Mouse (Mus musculus) forebrain, postnatal 0 days (tissue): ENCODE data around the gene Klhl22. TPM values are rescaled to one million over a fixed set of nuclear protein-coding genes. Genes with fewer than 3 reads are reported as not detected.

ENCODE experiments used
- ATAC-seq: fragments of 200-750 bp; cut with Nextera tagmentation; 2 replicates; pipeline ENCODE4 v1.8.0; 2017; ENCODE audit warnings: mild to moderate bottlenecking, moderate library complexity
- DNase-seq: peaks from one replicate; pipeline ENCODE4 v3.0.0-alpha.2; 2015
- H3K27ac ChIP-seq: fragments of 300-500 bp; sonication (generic); 2 replicates; pipeline ENCODE4 v1.5.1; 2014; ENCODE audit warnings: low read depth, mild to moderate bottlenecking, antibody characterized with exemption, low read length, moderate library complexity, mixed read lengths
- H3K27me3 ChIP-seq: fragments of 300-500 bp; sonication (generic); 2 replicates; pipeline ENCODE4 v1.6.1; 2014; ENCODE audit warnings: mild to moderate bottlenecking, low read length, mixed read lengths; ENCODE audit not compliant: insufficient read depth
- H3K36me3 ChIP-seq: fragments of 300-500 bp; sonication (generic); 2 replicates; pipeline ENCODE4 v1.6.1; 2014; ENCODE audit warnings: mild to moderate bottlenecking, moderate library complexity; ENCODE audit not compliant: insufficient read depth
- H3K4me1 ChIP-seq: fragments of 300-500 bp; sonication (generic); 2 replicates; pipeline ENCODE4 v1.6.1; 2014; ENCODE audit warnings: antibody characterized with exemption; ENCODE audit not compliant: insufficient read depth
- H3K4me2 ChIP-seq: fragments of 300-500 bp; sonication (generic); 2 replicates; pipeline ENCODE4 v1.6.1; 2014; ENCODE audit warnings: low read depth, mild to moderate bottlenecking, moderate library complexity
- H3K4me3 ChIP-seq: fragments of 300-500 bp; sonication (generic); 2 replicates; pipeline ENCODE4 v1.5.1; 2014; ENCODE audit warnings: low read depth, low read length, mixed read lengths
- H3K9ac ChIP-seq: fragments of 300-500 bp; sonication (generic); 2 replicates; pipeline ENCODE4 v1.6.1; 2014; ENCODE audit warnings: mild to moderate bottlenecking
- H3K9me3 ChIP-seq: fragments of 300-500 bp; sonication (generic); 2 replicates; pipeline ENCODE4 v1.6.1; 2016; ENCODE audit warnings: low read length
- CTCF ChIP-seq: sonication (generic); IDR thresholded peaks from 2 replicates; pipeline ENCODE4 v1.5.1; 2016; ENCODE audit warnings: antibody characterized with exemption, control low read depth, low read depth
- WGBS: fragments of 180-500 bp; shearing (Covaris S2); extraction: QIAGEN DNeasy Blood & Tissue Kit; methylation state at CpG from one replicate; pipeline ENCODE4 v1.1.7; 2014; 5-methylcytosine and 5-hydroxymethylcytosine counted together
- polyA plus RNA-seq: library from polyadenylated mRNA; unstranded; fragments of >200 nt; fragmentation: Nextera tagmentation; extraction: Ambion mirVana; gene quantifications from 2 replicates; pipeline ENCODE4 v1.2.1, GENCODE M21; 2015
- total RNA-seq: library from RNA; depleted of rRNA; stranded (reverse); fragments of >200 nt; gene quantifications from 2 replicates; pipeline ENCODE4 v1.2.3, GENCODE M21; 2014

Klhl22 gene
- total and polyA plus RNA-seq, 2 experiments from 2014 or later, result 73.8 to 162 TPM

GRCm38 (mm10) chr16:17771117-17771865 is 11.9 kb downstream of the Klhl22 start:
- peaks cover 30% of the 10 kb centered on the region for H3K36me3 ChIP-seq
- H3K4me1 ChIP-seq, result no peaks in the 10 kb centered on the region
- H3K4me2 ChIP-seq, result no peak overlapping the region
- peak; percentile 48 for TF ChIP-seq CTCF
- no peak overlapping the region for H3K9ac ChIP-seq
- no peaks in the 10 kb centered on the region for H3K9me3 ChIP-seq
- no peak overlapping the region for H3K27ac ChIP-seq
- ATAC-seq (0 out of 2 replicates have a peak, but pooled peaks have one; percentile 36), DNase-seq (no peak)
- WGBS, result 69% methylated on average over 4 of the region's 4 CpGs
- H3K27me3 ChIP-seq, result no peaks in the 10 kb centered on the region
- no peak overlapping the region for H3K4me3 ChIP-seq

GRCm38 (mm10) chr16:17776828-17777227 is 17.4 kb downstream of the Klhl22 start:
- H3K27ac ChIP-seq, result no peak overlapping the region
- no peak overlapping the region for H3K4me2 ChIP-seq
- peak; percentile 65 for TF ChIP-seq CTCF
- WGBS, result 65% methylated on average over 11 of the region's 11 CpGs
- no peak for DNase-seq
- H3K4me3 ChIP-seq, result no peak overlapping the region
- no peak overlapping the region for H3K9ac ChIP-seq
- no peaks in the 10 kb centered on the region for H3K27me3 ChIP-seq
- peaks cover 63% of the 10 kb centered on the region for H3K36me3 ChIP-seq
- ATAC-seq, result no peak
- no peaks in the 10 kb centered on the region for H3K4me1 ChIP-seq
- H3K9me3 ChIP-seq, result no peaks in the 10 kb centered on the region

GRCm38 (mm10) chr16:17778223-17778622 is 18.8 kb downstream of the Klhl22 start:
- Histone ChIP-seq H3K27ac (no peak overlapping the region), H3K36me3 (peaks cover 63% of the 10 kb centered on the region), H3K27me3 (no peaks in the 10 kb centered on the region), H3K9me3 (no peaks in the 10 kb centered on the region), H3K4me1 (no peaks in the 10 kb centered on the region), H3K4me3 (no peak overlapping the region), H3K9ac (no peak overlapping the region), H3K4me2 (no peak overlapping the region)
- TF ChIP-seq CTCF, result no peak
- WGBS, result 92% methylated on average over 4 of the region's 4 CpGs
- ATAC-seq (no peak), DNase-seq (no peak)

DNA sequence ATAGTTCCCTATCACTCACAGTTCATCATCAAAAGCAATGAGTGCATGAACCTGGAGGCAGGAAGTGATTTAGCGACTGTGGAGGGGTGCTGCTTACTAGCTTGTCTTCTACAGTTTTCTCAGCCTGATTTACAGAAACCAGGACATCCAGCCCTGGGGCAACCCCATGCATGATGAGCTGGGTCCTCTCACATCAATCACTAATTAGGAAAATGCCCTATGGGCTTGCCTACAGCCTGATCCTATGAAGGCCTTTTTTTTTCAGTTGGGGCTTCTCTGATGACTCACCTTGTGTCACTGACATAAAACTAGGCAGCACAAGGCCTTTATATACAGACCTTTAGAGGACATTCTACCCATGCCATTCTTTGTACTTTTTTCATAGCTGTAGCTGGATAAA is 20.3 kb downstream of the Klhl22 start:
- DNase-seq (no peak), ATAC-seq (no peak)
- WGBS, result 94% methylated on average over 1 of the region's 1 CpGs
- H3K4me1 ChIP-seq, result no peaks in the 10 kb centered on the region
- no peak for TF ChIP-seq CTCF
- H3K4me2 ChIP-seq, result no peak overlapping the region
- no peak overlapping the region for H3K9ac ChIP-seq
- H3K36me3 ChIP-seq, result peaks cover 63% of the 10 kb centered on the region
- no peaks in the 10 kb centered on the region for H3K27me3 ChIP-seq
- no peak overlapping the region for H3K27ac ChIP-seq
- H3K4me3 ChIP-seq, result no peak overlapping the region
- no peaks in the 10 kb centered on the region for H3K9me3 ChIP-seq

- Histone ChIP-seq H3K4me1 (no peaks in the 10 kb centered on the region), H3K27ac (no peak overlapping the region), H3K27me3 (no peaks in the 10 kb centered on the region), H3K4me3 (no peak overlapping the region), H3K9ac (no peak overlapping the region), H3K36me3 (peaks cover 79% of the 10 kb centered on the region), H3K9me3 (no peaks in the 10 kb centered on the region), H3K4me2 (no peak overlapping the region)
- no peak for DNase-seq
- ATAC-seq, result 0 out of 2 replicates have a peak, but pooled peaks have one; percentile 42
- WGBS, result 52% methylated on average over 3 of the region's 3 CpGs
- peak; percentile 55 for TF ChIP-seq CTCF
These were observed 25.9 kb downstream of the Klhl22 start for GRCm38 (mm10) chr16:17785337-17785736.

DNA sequence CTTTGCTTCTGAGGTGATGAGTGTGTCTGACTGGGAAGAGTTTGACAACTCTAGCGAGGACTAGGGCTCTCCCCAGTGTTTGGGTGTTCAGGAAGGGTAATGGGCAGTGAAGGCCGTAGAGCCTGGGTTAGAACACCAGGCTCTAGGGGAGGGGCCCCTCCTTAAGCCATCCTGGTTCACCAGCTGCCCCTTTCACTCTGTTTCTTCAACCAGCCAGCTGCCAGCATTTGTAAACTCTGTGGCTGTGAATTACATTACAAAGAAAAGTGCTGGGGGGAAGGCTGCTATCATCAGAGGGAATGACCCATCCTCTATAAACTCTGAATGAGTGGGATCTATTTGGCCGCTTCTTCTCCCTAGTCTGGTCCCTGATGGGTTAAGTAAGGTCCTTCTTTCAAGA is 33.3 kb downstream of the Klhl22 start:
- DNase-seq (no peak), ATAC-seq (no peak)
- no peak for TF ChIP-seq CTCF
- Histone ChIP-seq H3K4me1 (0 out of 2 replicates have a peak, but pooled peaks cover 3% of the 10 kb centered on the region), H3K4me3 (no peak overlapping the region), H3K36me3 (peaks cover 51% of the 10 kb centered on the region), H3K27ac (no peak overlapping the region), H3K4me2 (no peak overlapping the region), H3K27me3 (peaks cover 13% of the 10 kb centered on the region), H3K9me3 (no peaks in the 10 kb centered on the region), H3K9ac (no peak overlapping the region)
- WGBS, result 77% methylated on average over 3 of the region's 3 CpGs

DNA sequence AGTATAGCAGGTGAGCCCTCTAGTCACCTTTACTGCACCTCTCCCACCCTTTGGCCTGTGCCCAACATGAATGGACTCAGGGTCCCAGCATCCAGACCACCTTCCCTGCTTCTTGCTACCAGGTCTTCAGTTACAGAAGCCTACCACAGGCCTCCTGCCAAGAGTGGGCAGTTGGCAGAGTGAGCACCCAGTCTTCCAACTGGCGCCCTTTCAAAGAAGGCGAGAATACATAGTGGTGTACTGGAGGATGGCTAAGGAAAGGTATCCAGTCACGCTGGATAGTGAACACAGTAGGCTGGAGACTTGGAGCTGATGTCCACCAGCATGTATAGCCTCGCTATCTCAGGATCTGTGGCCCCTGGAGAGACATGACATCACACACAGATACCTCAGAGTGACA is 34.6 kb downstream of the Klhl22 start:
- no peak overlapping the region for H3K4me3 ChIP-seq
- H3K9ac ChIP-seq, result no peak overlapping the region
- ATAC-seq, result no peak
- H3K27me3 ChIP-seq, result peaks cover 19% of the 10 kb centered on the region
- H3K9me3 ChIP-seq, result no peaks in the 10 kb centered on the region
- no peak for DNase-seq
- TF ChIP-seq CTCF, result no peak
- no peak overlapping the region for H3K4me2 ChIP-seq
- H3K36me3 ChIP-seq, result peaks cover 40% of the 10 kb centered on the region
- no peak overlapping the region for H3K27ac ChIP-seq
- 0 out of 2 replicates have a peak, but pooled peaks cover 3% of the 10 kb centered on the region for H3K4me1 ChIP-seq
- WGBS, result 79% methylated on average over 4 of the region's 4 CpGs
